Mouse (Mus musculus) intestine, postnatal 0 days (tissue): Measurements from ENCODE around the gene Col15a1. TPM values are rescaled to one million over a fixed set of nuclear protein-coding genes. Genes with fewer than 3 reads are reported as not detected.

Source experiments
- ATAC-seq: fragments of 200-750 bp; cut with Nextera tagmentation; 2 replicates; pipeline ENCODE4 v1.8.0; 2017; ENCODE audit warnings: mild to moderate bottlenecking, moderate TSS enrichment, moderate library complexity
- H3K27ac ChIP-seq: fragments of 300-500 bp; sonication (generic); 2 replicates; pipeline ENCODE4 v1.5.1; 2014; ENCODE audit warnings: mild to moderate bottlenecking, low read depth, low read length, moderate library complexity
- H3K27me3 ChIP-seq: fragments of 300-500 bp; sonication (generic); replicated peaks from 2 replicates; pipeline ENCODE4 v1.6.1; 2014; ENCODE audit warnings: low read length, mixed read lengths; ENCODE audit not compliant: control insufficient read depth, insufficient read depth
- H3K36me3 ChIP-seq: fragments of 300-500 bp; sonication (generic); 2 replicates; pipeline ENCODE4 v1.6.1; 2014; ENCODE audit warnings: mild to moderate bottlenecking, moderate library complexity; ENCODE audit not compliant: control insufficient read depth, insufficient read depth
- H3K4me1 ChIP-seq: fragments of 300-500 bp; sonication (generic); replicated peaks from 2 replicates; pipeline ENCODE4 v1.6.1; 2014; ENCODE audit warnings: antibody characterized with exemption, low read length, mixed read lengths; ENCODE audit not compliant: control insufficient read depth, insufficient read depth
- H3K4me2 ChIP-seq: fragments of 300-500 bp; sonication (generic); replicated peaks from 2 replicates; pipeline ENCODE4 v1.6.1; 2014; ENCODE audit warnings: low read depth, mild to moderate bottlenecking, moderate library complexity
- H3K4me3 ChIP-seq: fragments of 300-500 bp; sonication (generic); 2 replicates; pipeline ENCODE4 v1.5.1; 2014; ENCODE audit warnings: low read depth, low read length
- H3K9ac ChIP-seq: fragments of 300-500 bp; sonication (generic); 2 replicates; pipeline ENCODE4 v1.6.1; 2014; ENCODE audit warnings: mild to moderate bottlenecking, low read depth, low read length
- H3K9me3 ChIP-seq: fragments of 300-500 bp; sonication (generic); 2 replicates; pipeline ENCODE4 v1.6.1; 2016; ENCODE audit warnings: mixed run types; ENCODE audit not compliant: control insufficient read depth
- CTCF ChIP-seq: sonication (generic); IDR thresholded peaks from 2 replicates; pipeline ENCODE4 v1.5.1; 2016; ENCODE audit warnings: low read depth, mild to moderate bottlenecking, control low read depth, antibody characterized with exemption, moderate library complexity
- WGBS: fragments of 180-500 bp; shearing (Covaris S2); extraction: QIAGEN DNeasy Blood & Tissue Kit; methylation state at CpG from one replicate; pipeline ENCODE4 v1.1.7; 2014; 5-methylcytosine and 5-hydroxymethylcytosine counted together
- polyA plus RNA-seq: library from polyadenylated mRNA; unstranded; fragments of >200 nt; fragmentation: Nextera tagmentation; extraction: Ambion mirVana; gene quantifications from 2 replicates; pipeline ENCODE4 v1.2.1, GENCODE M21; 2015

Col15a1 gene
- polyA plus RNA-seq, 1 experiment from 2014 or later: 13.1 TPM

DNA sequence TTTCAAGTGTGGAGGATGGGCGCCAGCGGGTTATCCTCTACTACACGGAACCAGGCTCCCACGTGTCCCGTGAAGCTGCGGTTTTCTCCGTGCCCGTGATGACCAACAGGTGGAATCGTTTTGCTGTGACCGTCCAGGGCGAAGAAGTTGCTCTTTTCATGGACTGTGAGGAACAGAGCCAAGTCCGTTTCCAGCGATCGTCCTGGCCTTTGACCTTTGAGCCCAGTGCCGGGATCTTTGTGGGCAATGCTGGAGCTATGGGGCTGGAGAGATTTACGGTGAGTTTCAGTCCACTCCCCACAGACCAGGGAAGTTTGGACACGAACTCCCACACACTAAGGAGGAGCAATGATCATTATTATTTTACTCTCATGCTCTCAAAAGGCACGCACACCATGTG is 37.7 kb downstream of the Col15a1 start:
- Histone ChIP-seq H3K4me2 (no peak overlapping the region), H3K27ac (no peak overlapping the region), H3K4me3 (no peak overlapping the region), H3K4me1 (no peaks in the 10 kb centered on the region), H3K36me3 (no peaks in the 10 kb centered on the region), H3K9me3 (no peaks in the 10 kb centered on the region), H3K27me3 (no peaks in the 10 kb centered on the region), H3K9ac (no peak overlapping the region)
- no peak; the same call in 1 of the 2 replicates for ATAC-seq
- no peak for TF ChIP-seq CTCF
- WGBS: 81% methylated on average over 18 of the region's 18 CpGs

DNA sequence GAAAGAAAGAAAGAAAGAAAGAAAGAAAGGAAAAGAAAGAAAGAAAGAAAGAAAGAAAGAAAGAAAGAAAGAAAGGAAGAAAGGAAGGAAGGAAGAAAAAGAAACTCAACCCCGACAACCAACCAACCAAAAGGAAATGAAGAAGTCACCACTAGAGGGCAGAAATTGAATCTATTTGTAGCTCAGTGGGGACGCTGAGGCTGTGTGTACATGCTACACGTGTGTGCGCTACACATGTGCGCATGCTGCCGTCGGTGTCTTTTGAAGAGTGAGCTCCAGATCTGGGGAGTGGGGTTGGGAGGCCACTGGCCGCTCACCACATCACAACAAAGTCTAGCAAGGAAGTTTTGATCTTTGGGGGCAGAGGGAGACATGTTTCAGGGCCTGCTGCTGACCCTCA is 38.9 kb downstream of the Col15a1 start:
- H3K27ac ChIP-seq: no peak overlapping the region
- no peaks in the 10 kb centered on the region for H3K9me3 ChIP-seq
- peak; percentile 71 for TF ChIP-seq CTCF
- no peak for ATAC-seq
- H3K36me3 ChIP-seq: no peaks in the 10 kb centered on the region
- no peak overlapping the region for H3K4me2 ChIP-seq
- H3K27me3 ChIP-seq: no peaks in the 10 kb centered on the region
- WGBS: 61% methylated on average over 8 of the region's 8 CpGs
- H3K9ac ChIP-seq: no peak overlapping the region
- H3K4me1 ChIP-seq: no peaks in the 10 kb centered on the region
- no peak overlapping the region for H3K4me3 ChIP-seq

DNA sequence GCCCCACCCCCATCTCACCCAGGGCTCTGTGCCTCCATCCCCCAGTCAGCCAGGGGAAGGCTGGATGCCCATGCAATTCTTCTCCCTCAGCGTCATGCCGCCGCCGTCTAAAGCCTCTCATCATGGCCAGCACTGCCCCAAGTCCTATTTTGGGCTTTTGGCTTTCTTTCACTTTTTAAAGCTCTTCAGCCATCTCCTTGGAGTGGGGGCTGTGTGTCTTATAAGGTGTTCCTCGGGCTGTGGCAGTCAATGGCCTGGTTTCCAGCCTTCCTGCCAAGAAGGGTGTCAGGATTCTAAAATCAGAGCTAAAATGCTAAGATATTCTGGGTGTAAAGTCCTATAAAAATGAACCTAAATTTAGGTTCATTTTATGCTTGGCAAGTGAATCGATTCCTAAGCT is 39.6 kb downstream of the Col15a1 start:
- H3K4me2 ChIP-seq: no peak overlapping the region
- TF ChIP-seq CTCF: no peak
- WGBS: 77% methylated on average over 6 of the region's 6 CpGs
- no peak for ATAC-seq
- H3K9ac ChIP-seq: no peak overlapping the region
- no peak overlapping the region for H3K27ac ChIP-seq
- no peaks in the 10 kb centered on the region for H3K36me3 ChIP-seq
- H3K27me3 ChIP-seq: no peaks in the 10 kb centered on the region
- H3K4me1 ChIP-seq: no peaks in the 10 kb centered on the region
- no peaks in the 10 kb centered on the region for H3K9me3 ChIP-seq
- no peak overlapping the region for H3K4me3 ChIP-seq

DNA sequence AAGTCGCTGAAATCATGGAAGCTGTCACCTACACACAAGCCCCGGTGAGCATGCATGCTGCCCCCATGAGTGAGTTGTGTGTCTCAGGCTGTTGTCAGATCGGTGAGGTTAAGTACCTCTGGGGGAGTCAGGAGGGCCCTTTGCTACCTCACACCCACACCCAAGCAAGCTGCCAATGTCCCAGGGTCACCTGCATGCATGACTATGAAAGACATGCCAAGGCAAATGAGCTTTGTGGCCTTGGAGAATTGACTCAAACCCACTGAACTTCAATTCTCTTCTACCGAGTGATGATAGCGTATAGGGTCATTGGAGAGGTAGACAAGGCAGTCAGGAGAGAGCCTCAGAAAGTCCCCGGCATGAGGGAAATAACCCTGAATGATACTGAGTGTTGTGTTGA is 41.2 kb downstream of the Col15a1 start:
- no peaks in the 10 kb centered on the region for H3K9me3 ChIP-seq
- H3K27ac ChIP-seq: no peak overlapping the region
- no peak for TF ChIP-seq CTCF
- 87% methylated on average over 6 of the region's 6 CpGs for WGBS
- no peaks in the 10 kb centered on the region for H3K36me3 ChIP-seq
- no peak for ATAC-seq
- H3K27me3 ChIP-seq: no peaks in the 10 kb centered on the region
- no peak overlapping the region for H3K4me3 ChIP-seq
- no peak overlapping the region for H3K4me2 ChIP-seq
- H3K9ac ChIP-seq: no peak overlapping the region
- H3K4me1 ChIP-seq: no peaks in the 10 kb centered on the region

DNA sequence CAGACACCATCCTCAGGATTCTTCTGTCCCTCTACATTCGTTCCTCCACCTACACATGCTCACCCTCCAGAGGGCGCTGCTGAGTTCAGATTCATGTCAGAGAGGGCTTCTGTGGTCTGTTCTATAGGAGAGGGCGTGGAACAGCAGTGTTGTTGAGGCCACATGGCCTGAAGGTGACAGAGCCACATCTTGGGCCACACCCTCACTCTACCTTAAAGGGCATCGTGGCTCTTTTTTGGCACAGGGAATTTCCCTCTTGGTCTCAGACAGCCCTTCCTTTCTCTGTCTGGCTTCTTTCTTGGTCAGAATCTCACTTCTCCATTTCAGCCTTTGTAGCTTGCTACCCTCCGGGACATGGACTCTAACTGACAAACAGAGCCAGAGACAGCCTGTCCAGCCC is 43.1 kb downstream of the Col15a1 start:
- Histone ChIP-seq H3K27me3 (no peaks in the 10 kb centered on the region), H3K9me3 (no peaks in the 10 kb centered on the region), H3K9ac (no peak overlapping the region), H3K27ac (no peak overlapping the region), H3K4me2 (no peak overlapping the region), H3K4me3 (no peak overlapping the region), H3K4me1 (no peaks in the 10 kb centered on the region), H3K36me3 (no peaks in the 10 kb centered on the region)
- 29% methylated on average over 5 of the region's 5 CpGs for WGBS
- peak; percentile 88 for TF ChIP-seq CTCF
- peak; percentile 55; the same call in 1 of the 2 replicates for ATAC-seq

DNA sequence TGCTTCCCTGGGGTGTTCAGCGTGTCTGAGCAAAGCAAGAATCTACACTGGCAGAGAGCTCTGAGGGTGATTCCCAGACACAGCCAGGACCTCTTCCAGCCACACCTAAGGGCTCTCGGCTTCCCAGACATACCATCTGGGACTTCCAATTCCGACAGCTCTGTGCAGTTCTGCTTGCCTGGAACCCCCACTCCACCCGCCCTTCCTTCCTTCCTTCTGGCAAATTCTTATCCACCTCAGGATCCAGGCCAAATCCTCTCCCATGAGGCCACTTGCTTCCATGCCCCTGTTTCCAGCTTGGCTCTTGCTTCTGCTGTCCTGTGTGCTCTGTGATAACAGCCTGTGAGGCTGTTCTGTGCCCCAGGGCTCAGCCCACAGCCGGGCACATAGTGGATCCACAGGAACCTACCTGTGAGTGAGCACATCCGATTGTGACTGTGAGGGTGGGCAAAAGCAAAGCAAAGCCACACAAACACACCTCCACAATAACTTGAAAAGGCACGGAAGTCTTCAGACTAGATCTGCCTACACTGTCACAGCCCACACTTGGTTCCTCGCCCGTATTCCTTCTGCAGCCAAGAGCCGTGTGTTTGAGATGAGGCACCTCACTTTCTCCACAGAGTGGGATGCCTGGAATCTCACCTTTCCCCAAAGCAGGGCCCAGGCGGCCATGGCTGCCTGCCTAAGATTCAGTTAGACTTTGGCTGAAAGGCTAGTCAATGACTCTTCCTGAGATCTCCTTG is 43.9 kb downstream of the Col15a1 start:
- no peak for TF ChIP-seq CTCF
- Histone ChIP-seq H3K27ac (no peak overlapping the region), H3K4me1 (no peaks in the 10 kb centered on the region), H3K4me3 (no peak overlapping the region), H3K9me3 (no peaks in the 10 kb centered on the region), H3K4me2 (no peak overlapping the region), H3K36me3 (no peaks in the 10 kb centered on the region), H3K27me3 (no peaks in the 10 kb centered on the region), H3K9ac (no peak overlapping the region)
- no peak for ATAC-seq
- WGBS: 77% methylated on average over 11 of the region's 11 CpGs
